Mouse (Mus musculus) limb, embryonic 13.5 days (tissue): ENCODE data around the gene Lhfpl2. TPM values are rescaled to one million over a fixed set of nuclear protein-coding genes. Genes with fewer than 3 reads are reported as not detected.
A peak's percentile ranks its signal among the peaks of the same experiment; 100 is the strongest.

Source experiments
- ATAC-seq: fragments of 200-750 bp; cut with Nextera tagmentation; 2 replicates; pipeline ENCODE4 v1.8.0; 2017; ENCODE audit warnings: low read depth, moderate number of reproducible peaks, moderate TSS enrichment; ENCODE audit not compliant: low FRiP score
- H3K27ac ChIP-seq: fragments of 300-500 bp; sonication (generic); 2 replicates; pipeline ENCODE4 v1.5.1; 2015; ENCODE audit warnings: inconsistent platforms, mild to moderate bottlenecking, moderate library complexity
- H3K27me3 ChIP-seq: fragments of 300-500 bp; sonication (generic); 2 replicates; pipeline ENCODE4 v1.6.1; 2015; ENCODE audit warnings: mild to moderate bottlenecking, inconsistent platforms
- H3K36me3 ChIP-seq: fragments of 300-500 bp; sonication (generic); 2 replicates; pipeline ENCODE4 v1.6.1; 2015; ENCODE audit warnings: inconsistent platforms, mild to moderate bottlenecking, moderate library complexity
- H3K4me1 ChIP-seq: fragments of 300-500 bp; sonication (generic); 2 replicates; pipeline ENCODE4 v1.6.1; 2015; ENCODE audit warnings: inconsistent platforms
- H3K4me2 ChIP-seq: fragments of 300-500 bp; sonication (generic); replicated peaks from 2 replicates; pipeline ENCODE4 v1.6.1; 2015; ENCODE audit warnings: inconsistent platforms, mild to moderate bottlenecking, moderate library complexity
- H3K4me3 ChIP-seq: fragments of 300-500 bp; sonication (generic); 2 replicates; pipeline ENCODE4 v1.5.1; 2015; ENCODE audit warnings: moderate library complexity, mild to moderate bottlenecking, inconsistent platforms
- H3K9ac ChIP-seq: fragments of 300-500 bp; sonication (generic); 2 replicates; pipeline ENCODE4 v1.6.1; 2015; ENCODE audit warnings: mild to moderate bottlenecking, inconsistent platforms
- H3K9me3 ChIP-seq: fragments of 300-500 bp; sonication (generic); 2 replicates; pipeline ENCODE4 v1.6.1; 2016; ENCODE audit warnings: inconsistent platforms
- WGBS: fragments of 180-500 bp; shearing (Covaris S2); methylation state at CpG from one replicate; pipeline ENCODE4 v1.1.7; 2015; 5-methylcytosine and 5-hydroxymethylcytosine counted together
- polyA plus RNA-seq: library from polyadenylated mRNA; unstranded; fragments of >200 nt; fragmentation: Nextera tagmentation; extraction: Ambion mirVana; gene quantifications from 2 replicates; pipeline ENCODE4 v1.2.1, GENCODE M21; 2015

The Lhfpl2 gene
- polyA plus RNA-seq, 1 experiment from 2014 or later: 79.1 TPM

DNA sequence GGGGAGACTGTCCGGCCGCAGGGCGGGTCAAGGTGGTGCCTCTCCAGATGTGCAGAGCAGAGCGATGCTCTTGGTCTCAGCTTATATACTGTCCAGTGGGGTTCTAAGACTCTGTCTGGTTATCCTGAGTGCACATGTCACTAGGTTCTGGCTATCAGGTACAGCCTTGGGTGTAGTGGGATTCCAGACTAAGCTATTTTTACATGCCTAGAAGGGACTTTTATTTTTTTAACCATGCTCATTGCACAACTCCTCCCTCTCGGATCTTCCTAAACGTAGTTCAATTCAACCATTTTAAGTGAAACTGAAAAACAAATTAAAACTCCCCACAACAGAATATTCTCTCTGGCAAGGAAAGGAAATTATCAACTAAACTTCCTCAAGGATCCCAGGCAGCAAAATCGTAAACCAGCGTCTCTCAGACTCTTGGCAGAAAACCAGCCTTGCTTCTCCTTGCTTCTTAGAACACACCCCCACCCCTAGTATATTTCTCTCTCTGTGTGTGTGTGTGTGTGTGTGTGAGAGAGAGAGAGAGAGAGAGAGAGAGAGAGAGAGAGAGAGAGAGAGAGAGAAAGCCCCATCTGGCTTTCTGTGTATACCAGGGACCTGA, 47.4 kb downstream of the Lhfpl2 start:
- Histone ChIP-seq H3K4me3 (no peak overlapping the region), H3K27ac (0 out of 2 replicates have a peak overlapping the region, but pooled peaks have one; percentile 39), H3K36me3 (no peaks in the 10 kb centered on the region), H3K4me2 (no peak overlapping the region; the same call in 1 of the 2 replicates), H3K4me1 (peaks cover 72% of the 10 kb centered on the region), H3K9me3 (no peaks in the 10 kb centered on the region), H3K27me3 (no peaks in the 10 kb centered on the region), H3K9ac (no peak overlapping the region)
- ATAC-seq: 0 out of 2 replicates have a peak, but pooled peaks have one; percentile 24
- WGBS: 52% methylated on average over 8 of the region's 8 CpGs

DNA sequence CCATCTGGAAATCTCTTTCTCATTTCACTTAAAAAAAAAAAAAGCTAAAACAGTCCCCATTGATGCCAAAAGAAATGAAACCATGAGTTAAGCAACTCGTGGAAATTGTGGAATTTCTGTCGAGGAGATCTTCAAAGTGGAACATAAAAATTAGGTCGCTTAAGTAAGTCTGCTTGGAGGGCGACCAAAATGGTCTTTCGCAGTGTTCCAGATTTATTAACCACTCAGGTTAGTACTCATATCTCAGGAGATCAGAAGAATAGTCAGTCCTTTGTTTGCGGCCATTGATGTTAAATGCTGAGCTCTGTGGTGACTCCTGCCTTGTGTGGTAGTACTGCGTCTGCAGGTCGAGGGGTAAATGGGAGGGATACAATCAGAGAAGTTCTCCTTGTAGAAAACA, 48.8 kb downstream of the Lhfpl2 start:
- H3K4me2 ChIP-seq: 0 out of 2 replicates have a peak overlapping the region, but pooled peaks have one; percentile 21
- WGBS: 43% methylated on average over 8 of the region's 8 CpGs
- peak overlapping the region; percentile 11; the same call in 1 of the 2 replicates for H3K27ac ChIP-seq
- no peaks in the 10 kb centered on the region for H3K9me3 ChIP-seq
- peaks cover 72% of the 10 kb centered on the region for H3K4me1 ChIP-seq
- H3K9ac ChIP-seq: no peak overlapping the region
- no peaks in the 10 kb centered on the region for H3K27me3 ChIP-seq
- H3K4me3 ChIP-seq: no peak overlapping the region
- peaks cover under 1% of the 10 kb centered on the region; the same call in 1 of the 2 replicates for H3K36me3 ChIP-seq
- ATAC-seq: no peak

DNA sequence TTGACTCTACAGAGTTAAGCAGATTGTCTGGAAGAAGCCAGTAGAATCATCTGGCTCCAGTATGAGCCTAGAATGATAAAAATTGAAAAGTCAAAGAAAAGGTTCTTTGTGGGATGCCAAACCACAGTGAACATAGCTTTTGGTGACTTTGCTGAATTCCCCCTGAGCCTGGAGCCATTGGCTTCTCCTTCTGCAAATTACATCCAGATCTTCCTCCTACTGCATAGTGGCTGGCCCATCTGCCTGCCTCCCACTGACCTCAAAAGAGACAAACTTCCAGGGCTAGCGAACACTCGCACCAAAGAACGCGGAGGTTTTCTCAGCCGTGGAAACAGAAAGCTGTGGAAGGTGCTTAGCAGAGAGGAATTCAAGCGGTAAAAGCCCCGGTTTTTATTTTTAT, 49.4 kb downstream of the Lhfpl2 start:
- H3K4me3 ChIP-seq: no peak overlapping the region
- WGBS: 56% methylated on average over 7 of the region's 7 CpGs
- peaks cover 66% of the 10 kb centered on the region for H3K4me1 ChIP-seq
- H3K27ac ChIP-seq: peak overlapping the region; percentile 11; the same call in 1 of the 2 replicates
- H3K36me3 ChIP-seq: peaks cover 6% of the 10 kb centered on the region
- no peaks in the 10 kb centered on the region for H3K9me3 ChIP-seq
- no peak overlapping the region for H3K4me2 ChIP-seq
- H3K9ac ChIP-seq: no peak overlapping the region
- no peaks in the 10 kb centered on the region for H3K27me3 ChIP-seq
- no peak for ATAC-seq

DNA sequence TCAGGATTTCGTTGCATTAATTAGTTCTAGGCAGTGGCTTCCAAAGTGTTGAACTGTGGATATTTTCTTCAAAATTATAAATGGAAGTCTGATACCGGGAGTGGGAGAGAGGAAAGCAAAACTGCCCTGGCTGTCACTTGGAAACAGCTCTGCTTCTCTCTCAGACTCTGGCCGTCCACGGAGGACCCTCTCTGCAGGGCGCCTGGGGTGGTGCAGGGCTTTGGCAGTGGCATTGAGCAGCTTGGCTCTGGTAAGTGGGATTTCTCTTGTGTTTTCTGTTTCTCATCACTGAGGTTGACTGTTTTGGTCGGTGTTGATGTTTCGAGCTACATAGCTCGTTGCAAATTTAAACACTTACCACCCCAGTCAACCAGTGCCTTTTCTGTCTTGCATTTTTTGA, 53.0 kb downstream of the Lhfpl2 start:
- no peak overlapping the region for H3K4me3 ChIP-seq
- H3K27ac ChIP-seq: no peak overlapping the region
- H3K27me3 ChIP-seq: no peaks in the 10 kb centered on the region
- H3K4me2 ChIP-seq: no peak overlapping the region
- no peaks in the 10 kb centered on the region for H3K9me3 ChIP-seq
- H3K4me1 ChIP-seq: peaks cover 59% of the 10 kb centered on the region
- H3K9ac ChIP-seq: no peak overlapping the region
- H3K36me3 ChIP-seq: peaks cover 7% of the 10 kb centered on the region
- ATAC-seq: no peak
- whole genome bisulfite sequencing: 69% methylated on average over 8 of the region's 8 CpGs

DNA sequence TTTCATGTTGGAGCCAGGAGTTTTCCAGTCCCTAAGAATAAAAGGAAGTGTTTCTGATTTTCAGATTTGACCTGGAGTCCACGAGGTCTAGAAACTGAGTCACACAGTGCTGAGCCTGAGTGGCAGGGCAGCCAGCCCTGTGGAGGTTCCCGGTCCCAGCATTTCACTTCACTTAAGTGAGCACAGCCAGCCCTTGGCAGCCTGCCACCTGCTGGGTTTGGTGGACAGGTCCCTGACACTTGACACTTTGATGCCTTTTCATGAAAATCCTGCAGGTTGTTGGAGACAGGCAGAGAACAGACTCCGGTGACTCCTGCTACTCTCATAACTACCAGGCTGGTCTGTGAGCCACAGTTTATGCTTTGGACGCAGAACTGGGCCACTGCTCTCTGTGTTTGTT, 57.9 kb downstream of the Lhfpl2 start:
- Histone ChIP-seq H3K27ac (0 out of 2 replicates have a peak overlapping the region, but pooled peaks have one; percentile 73), H3K4me1 (peaks cover 41% of the 10 kb centered on the region), H3K27me3 (no peaks in the 10 kb centered on the region), H3K9ac (no peak overlapping the region), H3K9me3 (0 out of 2 replicates have a peak, but pooled peaks cover 3% of the 10 kb centered on the region), H3K36me3 (peaks cover 11% of the 10 kb centered on the region), H3K4me2 (no peak overlapping the region), H3K4me3 (no peak overlapping the region)
- 38% methylated on average over 4 of the region's 4 CpGs for WGBS
- ATAC-seq: no peak

DNA sequence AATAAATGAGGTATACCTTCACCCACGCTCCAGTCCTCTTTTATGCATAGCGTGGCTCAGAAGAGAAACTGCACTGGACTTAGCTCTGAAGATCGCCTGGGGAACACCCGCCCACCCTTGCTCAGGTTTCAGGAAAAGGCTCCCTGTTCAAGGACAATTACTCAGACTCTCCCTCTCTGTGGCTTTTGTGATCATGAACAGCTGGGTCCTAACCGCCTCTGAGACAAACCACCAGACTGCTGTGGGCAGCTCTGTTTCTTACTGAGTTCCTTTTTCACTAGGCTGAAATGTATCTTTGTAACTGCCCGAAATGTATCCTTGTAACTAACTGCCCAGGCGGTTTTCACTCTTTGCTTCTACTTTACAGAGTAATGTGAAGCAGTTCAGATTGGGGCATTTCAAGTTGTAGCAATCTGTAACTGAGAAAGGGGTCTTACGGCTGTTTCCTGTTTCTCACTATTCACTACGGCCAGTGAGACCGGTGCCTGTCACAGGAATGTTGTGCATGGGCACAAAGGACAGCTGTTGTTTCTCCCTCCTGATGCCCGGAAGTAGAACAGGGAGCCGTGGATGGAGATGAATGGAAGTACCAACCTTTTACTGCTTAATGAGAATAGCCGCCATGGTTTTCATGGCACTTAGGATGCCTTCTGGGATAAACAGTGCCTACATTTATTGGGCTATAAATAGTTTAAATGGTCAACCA, 59.3 kb downstream of the Lhfpl2 start:
- peak overlapping the region; percentile 48 for H3K4me2 ChIP-seq
- WGBS: 13% methylated on average over 13 of the region's 13 CpGs
- no peaks in the 10 kb centered on the region for H3K27me3 ChIP-seq
- 0 out of 2 replicates have a peak, but pooled peaks cover 3% of the 10 kb centered on the region for H3K9me3 ChIP-seq
- ATAC-seq: peak; percentile 71
- no peak overlapping the region for H3K9ac ChIP-seq
- H3K4me1 ChIP-seq: peaks cover 41% of the 10 kb centered on the region
- peak overlapping the region; percentile 73; the same call in 1 of the 2 replicates for H3K27ac ChIP-seq
- no peak overlapping the region; the same call in 1 of the 2 replicates for H3K4me3 ChIP-seq
- H3K36me3 ChIP-seq: peaks cover 13% of the 10 kb centered on the region

DNA sequence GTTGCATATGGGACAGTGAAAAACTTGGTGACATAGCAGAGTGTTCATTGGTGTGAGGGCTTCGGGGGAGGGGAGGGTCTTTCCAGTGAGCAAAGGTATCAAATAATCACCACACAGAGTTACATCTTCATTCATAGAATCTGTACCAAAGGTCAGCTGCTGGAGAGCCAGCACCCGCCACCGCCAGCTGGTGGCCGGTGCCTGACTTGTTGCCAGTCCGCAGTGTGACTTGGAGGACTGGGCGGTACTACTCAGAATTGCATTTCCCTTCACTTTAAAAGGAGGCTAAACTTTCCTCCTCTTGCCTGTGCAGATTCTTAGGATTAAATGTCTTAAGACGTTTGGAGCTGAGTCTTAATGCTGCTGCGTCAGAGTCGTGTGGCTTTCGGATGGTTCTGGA, 59.9 kb downstream of the Lhfpl2 start:
- Histone ChIP-seq H3K27me3 (no peaks in the 10 kb centered on the region), H3K4me1 (peaks cover 46% of the 10 kb centered on the region), H3K4me2 (no peak overlapping the region), H3K9ac (no peak overlapping the region), H3K4me3 (no peak overlapping the region), H3K36me3 (peaks cover 10% of the 10 kb centered on the region), H3K9me3 (0 out of 2 replicates have a peak, but pooled peaks cover 3% of the 10 kb centered on the region), H3K27ac (no peak overlapping the region)
- WGBS: 81% methylated on average over 10 of the region's 10 CpGs
- no peak for ATAC-seq

DNA sequence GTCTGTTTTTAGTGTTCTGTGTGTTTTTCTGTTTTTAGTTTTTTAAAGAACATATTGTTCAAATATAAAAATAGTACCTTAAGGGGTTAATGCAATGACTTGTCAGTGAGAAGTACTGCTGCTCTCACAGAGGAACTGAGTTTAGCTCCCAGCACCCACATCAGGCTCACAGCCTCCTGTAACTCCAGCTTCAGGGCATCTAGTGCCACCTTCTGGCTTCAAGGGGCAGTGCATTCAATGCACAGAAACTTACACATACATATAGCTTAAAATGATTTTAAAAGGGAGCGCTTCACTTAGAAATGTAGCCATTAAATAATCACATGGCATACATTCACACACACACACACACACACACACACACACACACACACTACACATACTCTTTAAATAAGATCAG, 60.5 kb downstream of the Lhfpl2 start:
- WGBS: 100% methylated on average over 1 of the region's 1 CpGs
- Histone ChIP-seq H3K36me3 (peaks cover 10% of the 10 kb centered on the region), H3K4me1 (peaks cover 51% of the 10 kb centered on the region), H3K4me3 (no peak overlapping the region), H3K4me2 (no peak overlapping the region), H3K27me3 (no peaks in the 10 kb centered on the region), H3K27ac (0 out of 2 replicates have a peak overlapping the region, but pooled peaks have one; percentile 33), H3K9me3 (0 out of 2 replicates have a peak, but pooled peaks cover 3% of the 10 kb centered on the region), H3K9ac (no peak overlapping the region)
- ATAC-seq: no peak

DNA sequence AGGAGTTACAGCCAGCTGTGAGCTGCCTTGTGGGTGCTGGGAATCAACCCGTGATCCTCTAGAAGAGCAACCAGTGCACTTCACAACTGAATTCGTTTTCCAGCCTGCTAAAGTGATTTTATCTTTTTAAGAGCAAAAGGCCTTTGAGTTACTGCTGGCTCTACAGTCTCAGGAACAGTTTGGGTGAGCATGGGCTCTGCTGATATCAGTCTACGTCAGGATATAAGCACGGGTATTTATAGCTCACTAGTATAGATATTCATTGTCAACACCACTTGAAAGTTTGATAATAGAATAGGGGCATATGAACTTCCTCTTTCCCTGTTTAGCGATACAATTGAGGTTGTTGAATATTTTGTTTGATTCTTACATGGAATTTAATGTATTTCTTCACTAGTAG, 61.7 kb downstream of the Lhfpl2 start:
- H3K9ac ChIP-seq: no peak overlapping the region
- peaks cover 10% of the 10 kb centered on the region for H3K36me3 ChIP-seq
- peaks cover 50% of the 10 kb centered on the region for H3K4me1 ChIP-seq
- 0 out of 2 replicates have a peak, but pooled peaks cover 3% of the 10 kb centered on the region for H3K9me3 ChIP-seq
- H3K4me3 ChIP-seq: no peak overlapping the region
- H3K27me3 ChIP-seq: no peaks in the 10 kb centered on the region
- no peak for ATAC-seq
- 95% methylated on average over 5 of the region's 5 CpGs for WGBS
- no peak overlapping the region for H3K4me2 ChIP-seq
- H3K27ac ChIP-seq: no peak overlapping the region

DNA sequence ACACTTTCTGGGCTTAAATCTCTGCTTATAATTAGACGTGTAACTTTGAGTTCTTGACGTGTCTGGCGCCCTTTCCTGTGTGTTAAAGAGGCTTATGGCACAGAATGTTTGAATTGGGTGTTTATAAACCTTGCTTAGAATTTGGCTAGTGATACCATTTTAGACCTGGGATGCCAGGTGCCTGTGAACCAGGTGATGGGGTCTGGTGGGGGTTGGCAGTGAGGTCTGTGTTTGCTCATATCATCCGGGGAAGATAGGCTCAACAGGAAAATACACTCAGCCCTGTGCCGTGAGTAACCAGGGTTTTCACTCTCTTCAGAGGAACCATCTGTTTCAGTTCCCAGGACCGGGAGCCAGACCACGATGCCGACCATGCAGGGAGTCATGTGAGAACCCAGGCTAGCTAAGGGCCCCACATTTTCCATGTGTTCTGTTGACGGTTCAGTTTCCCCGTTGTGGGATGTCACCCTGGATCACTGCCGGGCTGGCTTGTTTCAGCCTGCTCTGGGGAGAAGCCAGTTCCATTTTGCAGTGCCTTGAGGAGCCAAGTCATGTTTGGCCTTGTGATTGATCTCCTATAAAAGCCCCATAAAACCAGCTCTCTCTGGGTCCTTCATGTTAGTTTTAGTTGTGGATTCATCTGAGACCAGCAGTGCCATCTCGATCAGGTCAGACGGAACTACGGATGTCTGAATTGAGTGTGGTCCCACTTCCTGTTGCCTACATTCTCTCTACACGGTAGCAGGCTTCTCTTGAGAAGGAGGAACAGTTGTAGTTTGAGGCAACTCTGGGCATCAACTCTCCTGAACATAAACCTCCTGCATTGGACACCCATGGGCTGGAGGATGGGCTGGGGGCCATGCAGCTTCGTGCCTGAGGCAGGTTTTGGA, 65.4 kb downstream of the Lhfpl2 start:
- Histone ChIP-seq H3K4me3 (no peak overlapping the region), H3K27ac (0 out of 2 replicates have a peak overlapping the region, but pooled peaks have one; percentile 6), H3K9ac (no peak overlapping the region), H3K4me1 (peaks cover 25% of the 10 kb centered on the region), H3K4me2 (no peak overlapping the region), H3K36me3 (peaks cover 9% of the 10 kb centered on the region), H3K9me3 (0 out of 2 replicates have a peak, but pooled peaks cover 3% of the 10 kb centered on the region), H3K27me3 (no peaks in the 10 kb centered on the region)
- no peak for ATAC-seq
- WGBS: 73% methylated on average over 16 of the region's 16 CpGs

DNA sequence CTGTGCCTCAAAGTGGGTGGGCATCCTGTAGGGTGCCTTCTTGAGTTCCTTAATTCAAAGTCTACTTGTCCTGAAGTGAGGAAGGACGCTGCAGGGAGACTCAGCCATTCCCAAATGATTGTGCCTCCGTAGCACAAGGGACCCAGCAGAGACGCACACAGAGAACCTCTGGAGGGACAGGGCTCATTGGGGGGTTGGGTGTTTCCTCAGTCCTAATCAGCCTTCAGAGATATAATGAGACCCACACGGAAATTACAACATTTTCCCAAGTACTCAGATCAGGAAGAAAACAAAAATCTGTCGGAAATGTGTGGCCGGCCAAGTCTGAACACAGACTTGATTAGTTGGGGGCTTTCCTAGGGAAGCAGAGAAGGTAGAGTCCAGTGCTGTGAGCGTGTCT, 72.8 kb downstream of the Lhfpl2 start:
- WGBS: 39% methylated on average over 7 of the region's 7 CpGs
- Histone ChIP-seq H3K4me2 (peak overlapping the region; percentile 23; the same call in 1 of the 2 replicates), H3K9me3 (no peaks in the 10 kb centered on the region), H3K27ac (peak overlapping the region; percentile 23; the same call in 1 of the 2 replicates), H3K36me3 (no peaks in the 10 kb centered on the region), H3K4me3 (no peak overlapping the region), H3K9ac (no peak overlapping the region), H3K27me3 (no peaks in the 10 kb centered on the region), H3K4me1 (peaks cover 60% of the 10 kb centered on the region)
- no peak for ATAC-seq
